Mouse (Mus musculus) heart, postnatal 25 days (tissue): ENCODE data around the gene Col25a1. TPM values are rescaled to one million over a fixed set of nuclear protein-coding genes. Genes with fewer than 3 reads are reported as not detected.

Experiments used
- DNase-seq: peaks from one replicate; pipeline ENCODE4 v3.0.0; 2022; ENCODE audit warnings: low spot score
- intact Hi-C: fragments of 180-260 bp; cut with DNase I; formaldehyde crosslinking; loops from one replicate; pipeline ENCODE4 v1.15.1; 2025
- total RNA-seq, 2 experiments: library from RNA; stranded (reverse); gene quantifications; 2 replicates each; pipeline ENCODE4 v1.2.3; 2021

Gene Col25a1
- total RNA-seq, 2 experiments from 2014 or later, result 0.36 to 0.42 TPM

DNA sequence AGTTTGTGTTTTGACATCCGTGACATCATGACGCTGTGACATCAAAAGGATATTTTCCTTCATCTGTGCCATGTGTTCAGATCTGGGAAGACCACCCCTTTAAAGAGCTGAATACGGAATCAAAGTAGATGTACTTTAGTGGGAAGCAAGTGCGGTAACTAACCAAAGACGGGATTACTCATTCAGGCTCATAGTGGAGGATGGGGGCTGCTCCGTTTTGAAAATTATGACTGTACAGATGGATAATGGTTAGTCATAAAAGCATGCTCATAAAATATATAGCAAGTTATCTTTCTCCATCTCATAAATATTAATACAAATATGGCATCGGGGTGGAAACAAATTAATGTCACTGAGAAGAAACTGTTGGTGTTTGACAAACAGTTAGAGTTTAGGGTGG lies 391.7 kb downstream of the Col25a1 start:
- intact Hi-C loops, result no loop called here
- no peak for DNase-seq

DNA sequence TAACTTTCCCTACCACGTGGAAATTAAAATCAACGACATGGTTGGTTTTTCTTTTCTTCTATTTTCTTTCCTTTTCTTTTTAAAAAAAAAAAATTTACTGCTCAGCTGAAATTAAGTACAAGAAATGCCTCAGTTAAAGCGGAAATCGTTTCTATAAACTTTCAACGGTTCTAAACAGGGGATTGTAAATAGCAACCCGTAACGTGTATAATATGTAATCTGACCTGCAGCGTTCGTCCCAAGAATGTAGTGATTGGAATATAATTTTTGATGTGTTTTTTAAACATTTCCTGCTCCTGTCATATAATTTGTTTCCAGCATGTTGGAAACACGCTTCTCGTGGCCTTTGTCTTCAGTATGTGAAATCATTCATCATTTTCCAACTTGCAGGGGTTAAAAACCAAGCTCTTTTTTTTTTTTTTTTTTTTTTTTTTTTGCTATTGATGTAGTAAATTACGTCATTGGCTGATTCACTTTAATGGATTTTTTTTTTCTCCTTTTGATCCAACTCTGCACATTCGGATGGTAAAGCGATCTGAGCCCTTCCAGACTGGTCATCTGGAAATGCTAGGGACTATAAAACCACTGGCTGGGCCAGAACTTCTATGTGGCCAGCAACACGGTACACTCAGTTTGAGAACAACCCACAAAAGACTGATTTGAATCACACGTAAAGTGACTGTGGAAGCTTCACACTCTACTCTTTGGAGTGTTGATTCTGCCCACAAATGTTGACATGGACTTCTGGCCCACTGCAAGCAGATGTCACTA lies 393.3 kb downstream of the Col25a1 start:
- intact Hi-C loops, result no loop called here
- no peak for DNase-seq

DNA sequence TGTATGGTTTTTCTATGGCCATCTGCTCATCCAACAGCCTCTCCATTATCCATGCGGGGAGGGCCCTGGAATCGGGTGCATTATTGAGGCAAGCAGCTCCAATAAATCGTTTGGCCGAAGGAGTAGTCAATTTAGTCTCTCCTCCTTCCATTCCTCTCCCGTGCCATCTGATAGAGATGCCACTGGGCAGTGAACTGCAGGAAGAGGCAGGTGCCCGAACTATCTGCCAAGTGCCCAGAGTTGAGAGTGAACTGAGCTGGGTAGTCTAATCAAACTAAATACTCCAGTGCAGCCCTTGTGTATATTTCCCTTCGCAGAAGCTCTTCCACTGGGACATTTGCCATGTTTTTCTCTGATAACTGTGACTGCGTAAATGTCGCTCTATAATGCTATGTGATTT lies 403.7 kb downstream of the Col25a1 start:
- intact Hi-C loops, result no loop called here

DNA sequence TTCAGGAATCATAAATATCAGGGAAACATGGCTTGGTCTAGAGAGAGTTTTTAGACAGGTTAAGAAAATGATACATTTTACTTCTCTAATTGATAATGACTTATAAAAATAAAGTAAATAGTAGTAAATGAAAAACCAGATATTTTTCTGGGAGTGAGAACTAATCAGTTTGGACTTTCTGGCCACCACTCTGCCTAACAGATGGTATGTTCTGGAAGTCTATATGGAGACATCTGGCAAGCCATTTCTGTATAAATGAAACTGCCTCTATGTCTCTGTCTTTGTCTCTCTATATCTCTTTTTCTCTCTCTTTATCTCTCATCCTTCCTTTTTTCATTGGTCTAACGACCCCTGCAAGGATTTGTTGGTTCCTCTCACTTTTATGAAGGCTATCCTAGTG lies 410.2 kb downstream of the Col25a1 start:
- DNase-seq, result no peak
- intact Hi-C loops, result no loop called here

More for the DNA sequence above, 403.7 kb downstream of the Col25a1 start:
- no peak for DNase-seq

DNA sequence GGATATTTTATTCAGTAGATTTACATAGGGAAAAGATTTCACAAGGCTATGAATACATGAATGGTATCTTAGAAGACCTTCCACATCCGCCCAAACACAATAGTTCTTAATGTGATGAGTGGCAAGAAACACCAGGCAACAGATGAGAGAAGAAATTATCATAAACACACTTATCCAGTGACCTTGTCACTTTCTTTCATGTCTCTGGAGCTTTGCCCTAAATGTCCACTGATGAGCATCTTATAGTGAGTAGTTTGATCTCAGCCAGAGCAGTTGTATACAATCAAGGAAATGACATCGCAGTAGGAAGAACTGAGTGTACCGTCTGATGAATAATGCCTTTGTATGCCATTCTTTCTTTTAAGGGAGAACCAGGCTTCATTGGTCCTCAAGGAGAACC lies 414.7 kb downstream of the Col25a1 start:
- intact Hi-C loops, result no loop called here
- DNase-seq, result no peak

DNA sequence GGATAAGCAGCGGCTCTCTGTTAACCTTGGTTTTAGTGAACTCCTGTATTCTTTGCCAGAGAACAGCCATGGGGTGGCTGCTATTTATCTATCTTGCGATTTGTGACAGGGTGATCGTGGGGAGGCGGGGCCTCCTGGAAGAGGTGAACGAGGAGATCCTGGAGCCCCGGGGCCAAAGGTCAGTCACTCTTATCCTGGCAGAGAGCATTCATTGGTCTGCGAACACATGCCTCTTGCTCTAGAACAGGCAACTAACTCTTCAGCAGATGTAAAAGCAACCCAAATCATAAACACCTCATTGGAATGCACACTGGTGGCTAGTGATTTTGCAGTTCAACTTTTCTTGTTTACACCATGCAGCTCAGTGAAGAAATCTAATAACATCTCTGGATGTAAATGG lies 417.8 kb downstream of the Col25a1 start:
- intact Hi-C loops, result no loop called here
- no peak for DNase-seq

DNA sequence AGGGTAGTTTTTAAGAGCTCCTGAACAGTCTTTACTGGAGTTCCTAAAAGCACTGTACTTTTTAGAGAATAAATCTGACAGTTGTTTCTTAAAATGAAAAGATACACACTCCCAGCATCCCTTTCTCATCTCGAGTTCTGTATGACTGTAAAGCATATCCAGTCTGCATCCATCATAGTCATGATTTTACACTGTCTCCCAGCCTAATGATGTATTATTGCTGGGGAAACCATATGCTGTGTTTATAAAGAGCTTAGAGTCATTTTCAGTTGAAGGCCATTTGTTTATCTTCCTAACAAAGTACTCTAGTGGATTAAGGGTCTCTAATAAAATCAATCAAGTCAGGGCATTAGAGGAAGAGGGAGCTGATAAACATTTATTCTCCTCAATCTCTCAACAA lies 425.0 kb downstream of the Col25a1 start:
- DNase-seq, result no peak
- intact Hi-C loops, result no loop called here

DNA sequence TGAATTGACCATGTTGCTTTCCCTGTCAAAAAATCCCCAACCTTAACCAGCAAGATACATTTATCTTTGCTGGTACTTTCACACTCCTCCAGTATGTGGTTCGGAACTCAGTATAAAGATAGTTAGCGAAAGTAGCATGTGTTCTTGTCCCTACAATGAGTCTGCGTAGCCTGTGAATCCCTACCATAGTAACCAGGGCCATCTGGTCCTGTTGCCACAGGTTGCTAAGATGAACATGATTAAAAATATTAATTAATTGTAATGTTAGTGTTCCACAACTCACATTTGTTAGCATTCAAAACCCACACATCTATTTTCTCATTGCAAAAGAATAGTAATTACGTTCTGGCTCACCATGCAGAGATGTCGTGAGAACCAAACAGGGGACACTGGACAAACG lies 434.3 kb downstream of the Col25a1 start:
- intact Hi-C loops, result no loop called here
- no peak for DNase-seq

DNA sequence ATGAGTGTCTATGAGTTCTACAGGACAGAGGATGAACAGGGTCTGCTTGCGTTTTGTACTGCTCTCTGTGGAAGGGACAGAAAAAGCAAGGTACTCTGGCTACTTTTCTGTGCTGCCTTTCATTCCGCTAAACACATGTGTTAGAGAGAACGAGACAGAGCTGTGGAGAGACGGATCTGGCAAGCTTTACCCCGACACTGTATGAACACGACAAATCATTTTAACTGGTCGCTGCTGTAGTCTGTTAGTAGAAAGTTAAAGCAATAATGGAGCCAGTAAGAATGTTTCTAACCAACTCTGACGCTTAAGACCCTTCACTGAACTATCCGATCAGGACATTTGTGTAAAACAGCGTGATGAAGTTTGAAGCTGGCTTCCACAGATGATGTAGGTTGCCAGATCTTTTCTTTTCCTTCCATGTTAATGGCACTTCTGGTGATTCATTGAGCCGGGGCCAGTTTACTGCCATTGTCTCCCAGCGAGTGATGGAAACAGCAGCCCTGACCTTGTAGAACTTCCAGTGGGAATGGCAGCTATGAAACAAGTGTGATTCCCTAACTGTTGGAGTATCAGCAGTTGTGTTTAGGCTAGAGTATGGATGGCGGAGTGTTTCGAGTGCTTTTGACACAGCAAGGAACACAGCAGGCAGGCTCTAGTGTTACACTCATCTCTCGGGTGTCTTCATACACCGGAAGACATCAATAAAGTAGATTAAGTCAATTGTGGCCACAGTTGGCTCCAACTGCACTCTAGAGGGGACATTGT lies 437.2 kb downstream of the Col25a1 start:
- intact Hi-C loops, result no loop called here
- DNase-seq, result no peak

DNA sequence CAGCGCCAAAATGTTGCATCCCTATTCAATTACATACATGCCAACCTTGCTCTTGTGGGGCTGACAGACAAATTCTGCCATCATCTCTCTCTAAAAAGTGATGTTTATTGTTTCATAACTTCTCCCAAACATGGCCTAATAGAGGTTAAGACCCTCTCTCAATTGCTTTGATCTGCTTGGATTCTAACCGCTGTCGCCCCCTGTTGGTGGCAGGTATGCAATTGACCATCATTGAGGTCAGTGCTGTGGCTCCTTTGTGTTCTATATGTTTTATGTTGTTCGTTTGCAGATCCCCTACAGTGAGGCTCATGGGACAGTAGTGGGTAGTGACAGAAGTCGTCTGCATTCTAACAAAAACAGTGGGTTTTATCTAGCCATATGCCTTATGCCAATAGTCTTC lies 441.9 kb downstream of the Col25a1 start:
- DNase-seq, result no peak

DNA sequence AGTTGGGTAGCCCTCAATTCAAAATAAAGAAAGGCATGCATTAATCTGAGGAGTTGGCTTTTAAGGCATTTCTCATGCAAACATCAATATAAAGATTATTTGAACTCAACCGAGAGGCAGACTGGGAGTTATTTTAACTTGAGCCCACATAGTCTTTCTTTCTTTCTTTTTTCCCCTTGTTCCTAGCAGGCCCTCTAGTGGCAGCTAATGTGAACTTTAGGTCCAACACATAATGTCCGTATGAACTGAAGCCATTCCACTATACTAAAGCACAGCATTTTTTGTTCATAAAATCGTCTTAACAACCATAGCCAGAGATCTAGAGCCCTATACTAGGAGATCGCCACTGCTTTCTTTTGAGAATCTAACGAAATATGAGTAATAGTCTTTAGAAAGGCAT lies 443.4 kb downstream of the Col25a1 start:
- DNase-seq, result no peak

More for the DNA sequence above, 441.9 kb downstream of the Col25a1 start:
- intact Hi-C loops, result no loop called here

DNA sequence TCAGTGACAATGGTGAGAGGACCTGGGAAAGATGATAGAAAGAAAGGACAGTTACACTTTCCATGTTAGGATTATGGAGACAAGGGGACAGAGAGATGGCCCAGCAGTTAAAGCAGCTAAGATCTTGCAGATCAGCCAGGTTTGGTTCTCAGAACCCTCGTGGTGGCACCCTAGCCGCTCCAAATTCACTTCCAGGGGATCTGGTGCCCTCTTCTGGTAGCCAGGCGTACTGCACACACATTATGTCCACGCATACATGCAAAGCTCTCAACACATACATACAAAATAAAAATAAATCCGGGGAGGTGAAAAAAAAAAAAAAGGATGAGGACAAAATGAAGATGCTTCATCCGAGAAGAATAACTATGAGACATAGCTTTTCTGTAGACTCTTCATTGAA lies 445.4 kb downstream of the Col25a1 start:
- no peak for DNase-seq
- intact Hi-C loops, result loop anchor here (5.0 kb wide), 1 partner anchor 389 kb away; no protein-coding TSS in a partner anchor

More for the DNA sequence above, 443.4 kb downstream of the Col25a1 start:
- intact Hi-C loops, result loop anchor here (1.0 to 5.0 kb wide), 2 partner anchors 387 to 479 kb away; no protein-coding TSS in a partner anchor

DNA sequence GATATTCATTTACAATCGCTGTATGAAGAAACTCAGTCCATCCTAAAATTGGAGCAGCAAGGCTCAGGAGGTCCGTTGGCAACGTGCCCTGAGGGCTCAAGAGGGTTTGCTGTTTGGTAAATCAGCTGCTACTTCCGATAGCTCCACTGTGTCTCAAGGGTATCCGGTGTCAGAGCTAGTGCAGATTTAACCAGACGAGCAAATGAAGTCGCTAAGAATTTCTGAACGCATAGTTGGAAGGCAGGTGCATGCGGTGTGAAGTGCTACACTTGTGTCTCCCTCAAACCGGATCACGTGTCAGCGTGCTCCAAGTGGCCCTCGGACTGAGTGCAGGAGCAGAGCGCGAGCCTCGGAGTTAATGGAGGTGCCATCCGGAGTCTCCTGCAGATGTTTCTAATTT lies 448.2 kb downstream of the Col25a1 start:
- intact Hi-C loops, result loop anchor here (5.0 kb wide), 1 partner anchor 392 kb away; no protein-coding TSS in a partner anchor
- no peak for DNase-seq

DNA sequence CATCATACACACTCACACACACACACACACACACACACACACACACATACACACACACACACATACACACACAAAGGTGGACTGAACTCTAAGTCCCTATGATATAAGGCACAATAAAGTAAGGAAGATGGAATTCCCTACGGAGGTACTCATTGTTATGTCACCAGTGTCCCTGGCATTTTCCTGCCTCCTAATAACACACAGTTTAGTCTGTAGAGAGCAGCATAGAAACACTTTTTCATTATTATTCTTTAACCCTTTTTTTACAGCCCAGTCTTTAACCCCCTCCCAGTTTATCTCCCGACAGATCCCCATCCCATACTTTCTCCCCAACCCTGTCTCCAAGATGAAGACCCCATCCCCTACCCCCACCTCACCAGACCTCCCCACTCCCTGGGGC lies 450.3 kb downstream of the Col25a1 start:
- no peak for DNase-seq
- intact Hi-C loops, result no loop called here

DNA sequence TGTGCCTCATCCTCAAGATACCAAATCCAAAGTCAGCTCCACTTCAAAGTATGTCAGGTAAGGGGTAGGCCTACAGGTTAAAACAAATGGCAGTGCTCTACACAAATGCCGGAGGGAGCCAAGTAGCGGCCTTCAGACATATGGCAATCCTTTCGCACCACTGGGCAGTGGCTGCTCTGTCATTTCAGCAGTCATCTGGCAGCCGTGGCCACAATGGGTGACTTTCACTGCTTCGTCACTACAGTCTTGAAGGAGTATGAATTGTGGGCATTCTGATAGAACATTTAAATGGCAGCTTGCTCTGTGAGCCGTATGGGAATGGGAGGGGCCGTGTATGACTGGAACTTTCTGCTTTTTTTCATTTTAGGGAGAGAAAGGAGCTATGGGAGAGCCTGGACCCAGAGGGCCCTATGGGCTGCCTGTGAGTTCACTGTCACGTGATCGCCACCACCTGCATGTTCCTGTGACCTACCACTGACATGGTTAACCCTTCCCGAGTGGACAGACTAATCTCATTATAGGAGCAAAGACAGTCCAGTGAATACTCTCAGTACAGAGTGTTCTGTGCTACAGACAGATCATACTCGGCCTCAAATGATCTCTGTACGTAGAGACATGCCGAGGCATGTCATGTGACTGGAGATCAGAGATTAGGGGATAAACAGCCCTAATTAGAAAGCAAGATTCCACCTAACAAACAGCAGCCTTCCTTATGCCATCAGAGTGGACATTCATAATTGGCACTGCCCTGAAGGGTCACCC lies 451.8 kb downstream of the Col25a1 start:
- intact Hi-C loops, result no loop called here
- DNase-seq, result no peak

DNA sequence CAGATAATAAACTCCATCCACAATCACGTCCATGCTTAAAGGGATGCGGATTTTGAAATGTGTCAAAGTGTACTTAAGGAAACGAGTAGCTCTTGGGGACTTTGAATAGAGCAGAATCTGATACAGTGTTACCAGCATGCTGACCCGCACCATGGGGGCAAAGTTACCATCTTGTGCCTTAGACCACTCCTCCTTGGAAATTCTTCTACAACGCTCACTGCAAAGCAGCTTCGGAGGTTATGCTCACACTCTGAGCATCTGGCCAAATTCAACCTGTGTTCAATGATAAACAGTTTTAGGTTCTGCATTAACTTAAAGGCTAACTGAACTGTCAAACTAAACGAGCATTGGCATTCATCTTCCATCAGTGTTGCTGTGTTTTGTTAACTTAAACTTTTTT lies 452.7 kb downstream of the Col25a1 start:
- DNase-seq, result no peak
- intact Hi-C loops, result no loop called here

DNA sequence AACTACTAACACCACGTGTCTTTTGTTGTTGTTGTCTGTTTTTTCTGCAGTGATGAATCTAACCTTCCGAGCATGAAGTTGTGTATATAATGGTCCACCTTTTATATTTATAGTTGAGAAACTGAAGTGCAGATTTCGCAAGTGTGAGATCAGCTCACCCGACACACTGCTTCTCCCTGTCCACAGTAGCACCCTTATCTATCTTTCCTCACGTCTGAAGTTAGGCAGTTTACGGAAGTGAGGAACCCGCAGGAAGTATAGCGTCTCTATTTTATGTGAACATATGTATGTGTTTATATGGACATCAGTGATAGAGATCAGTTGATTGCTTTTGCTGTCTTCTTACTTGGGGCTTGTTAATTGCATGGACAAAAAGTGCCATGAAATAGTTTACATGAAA lies 463.7 kb downstream of the Col25a1 start:
- DNase-seq, result no peak
- intact Hi-C loops, result no loop called here

DNA sequence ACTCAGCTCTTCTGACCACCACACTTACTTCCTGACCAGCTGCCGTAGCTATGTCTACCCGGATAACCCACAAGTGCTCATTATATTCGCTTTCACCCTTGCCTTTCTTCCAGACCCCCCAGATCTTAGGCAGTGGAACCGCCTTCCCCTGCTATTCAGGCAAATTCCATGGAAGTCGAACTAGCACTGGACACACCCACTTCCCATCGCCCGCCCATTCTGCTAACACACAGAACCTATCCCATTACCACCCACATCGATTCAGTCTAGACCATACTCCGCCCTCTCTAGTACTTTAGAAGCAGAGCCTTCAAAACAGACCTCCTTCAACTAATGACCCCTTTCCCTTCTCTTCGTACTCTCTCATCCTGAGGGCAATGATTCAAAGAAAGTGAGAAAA lies 470.2 kb downstream of the Col25a1 start:
- intact Hi-C loops, result no loop called here
- no peak for DNase-seq

DNA sequence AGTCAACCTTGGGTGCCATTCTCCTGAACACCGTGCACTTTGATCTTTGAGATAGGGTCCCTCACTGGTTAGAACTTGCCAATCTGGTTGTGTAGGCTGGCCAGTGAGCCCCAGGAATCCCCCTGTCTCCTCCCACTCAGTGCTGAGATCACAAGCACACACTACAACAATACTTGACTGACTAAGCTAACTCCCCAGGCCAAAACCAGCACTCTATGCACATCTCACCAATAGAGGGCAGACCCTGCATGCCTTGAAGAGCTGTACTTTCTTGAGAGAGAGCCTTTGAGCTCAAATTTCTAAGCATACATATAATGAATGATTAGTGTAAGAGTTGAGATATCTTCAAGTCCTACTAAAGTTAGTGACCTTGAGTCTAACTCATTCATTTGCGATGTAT lies 476.6 kb downstream of the Col25a1 start:
- intact Hi-C loops, result no loop called here
- DNase-seq, result no peak

DNA sequence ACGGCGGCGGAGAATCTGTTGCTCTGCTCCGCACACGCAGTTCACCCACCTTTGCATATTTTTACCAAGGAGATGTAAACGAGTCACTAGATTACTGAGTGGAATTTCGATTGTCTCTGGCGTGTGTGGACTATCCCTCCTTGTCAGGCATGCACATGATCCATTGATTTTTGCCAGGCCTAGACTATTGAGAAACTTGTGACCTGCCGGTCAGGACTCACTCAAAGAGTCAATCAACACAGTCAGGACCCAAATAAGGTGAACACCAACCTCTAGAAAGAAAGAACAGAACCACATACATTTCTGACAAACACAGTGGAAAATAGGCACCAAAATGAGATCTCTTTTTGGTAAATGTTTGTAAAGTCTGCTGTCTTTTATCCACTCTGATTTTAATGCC lies 483.1 kb downstream of the Col25a1 start:
- intact Hi-C loops, result no loop called here

DNA sequence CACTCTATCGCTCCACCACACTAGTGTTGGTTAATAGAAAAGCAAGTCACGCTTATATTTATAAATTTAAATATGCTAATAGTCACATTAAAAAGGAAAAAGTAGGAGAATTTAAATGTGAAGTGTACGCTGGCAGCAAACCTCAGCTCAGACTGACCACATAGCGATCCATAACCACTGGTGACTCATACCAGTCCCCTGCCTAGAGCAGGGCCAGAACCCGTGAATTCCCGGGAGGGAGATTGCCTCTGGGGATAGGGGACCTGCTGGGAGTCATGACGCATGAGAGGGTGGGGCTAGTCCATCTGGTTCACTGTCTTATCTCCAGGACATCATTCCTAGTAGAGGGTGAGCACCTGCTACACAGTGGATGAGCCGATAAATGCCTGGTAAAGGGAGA lies 484.3 kb downstream of the Col25a1 start:
- intact Hi-C loops, result no loop called here
- no peak for DNase-seq

More for the DNA sequence above, 483.1 kb downstream of the Col25a1 start:
- no peak for DNase-seq
